Mouse (Mus musculus): ENCODE data around the gene Palmd.

Palmd gene

GRCm38 (mm10) chr3:116968540-116968997 is at the start of gene Palmd:
TSS of gene Palmd (minus strand) at chr3:116968987.
- DNase-seq (ENCODE audit: low read depth): no peak

- DNase-seq (ENCODE audit: low read depth): no peak
Measured at GRCm38 (mm10) chr3:117010182-117010581, 41.4 kb upstream of the Palmd start.

GRCm38 (mm10) chr3:117007340-117007739 is 38.6 kb upstream of the Palmd start:
- DNase-seq (ENCODE audit: low read depth): no peak

DNA sequence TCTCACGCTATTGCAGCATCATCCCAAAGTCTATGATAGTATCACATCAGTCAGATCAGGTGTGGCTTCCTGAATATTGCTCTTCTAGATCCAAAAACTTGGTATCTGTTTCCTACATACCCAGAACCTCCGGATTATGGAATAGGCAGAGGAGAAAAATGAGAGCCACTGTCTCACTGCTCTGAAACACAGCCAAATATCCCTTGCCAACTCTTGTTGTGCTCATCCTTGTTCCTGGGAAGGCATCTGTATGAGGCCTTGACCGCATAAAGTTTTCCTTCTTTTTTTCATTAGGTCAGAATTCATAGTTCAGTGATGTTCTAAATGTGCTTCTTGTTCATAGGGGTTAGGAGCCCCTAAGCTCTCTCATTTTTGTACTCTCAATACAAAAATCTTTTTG is 37.8 kb upstream of the Palmd start:
- DNase-seq (ENCODE audit: low read depth): no peak

- no peak for DNase-seq (ENCODE audit: low read depth)
Measured at GRCm38 (mm10) chr3:117003379-117003778, 34.6 kb upstream of the Palmd start.

DNA sequence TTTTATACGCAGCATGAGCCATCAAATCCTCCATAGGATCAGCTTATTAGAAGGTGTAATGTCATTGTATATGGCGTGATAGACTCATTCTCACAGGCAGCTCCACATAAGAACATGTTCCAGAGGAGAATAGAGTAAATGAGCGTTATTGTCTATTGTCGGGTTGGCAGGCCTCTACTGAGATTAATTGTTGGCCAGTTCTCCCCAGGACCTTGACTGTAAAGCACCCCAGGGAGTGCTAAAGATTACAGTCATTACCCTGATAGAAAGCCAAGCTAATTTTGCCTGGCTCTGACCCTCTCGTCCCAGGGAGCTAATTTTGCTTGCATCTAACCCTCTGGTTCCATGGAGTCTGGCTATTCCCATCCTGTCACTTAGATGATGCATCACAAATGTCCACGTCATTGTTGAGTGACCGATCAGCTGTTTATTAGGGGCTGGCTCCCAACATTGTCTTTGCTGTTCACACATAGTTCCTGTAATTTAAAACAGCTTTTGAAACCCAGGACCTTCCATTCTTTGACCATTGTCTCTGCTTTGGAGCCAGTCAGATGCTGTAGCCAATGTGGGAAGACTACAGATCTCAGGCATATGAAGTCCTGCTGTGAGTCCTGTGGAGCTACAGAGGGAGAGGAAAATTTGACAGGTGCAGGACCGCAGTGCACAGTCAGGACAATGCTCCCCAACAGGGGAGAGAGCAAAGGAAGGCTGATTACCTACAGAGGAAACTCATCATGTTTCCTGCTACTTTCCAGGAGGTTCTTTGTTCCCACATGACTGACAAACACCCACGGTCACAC is 33.1 kb upstream of the Palmd start:
- DNase-seq (ENCODE audit: low read depth): no peak

DNA sequence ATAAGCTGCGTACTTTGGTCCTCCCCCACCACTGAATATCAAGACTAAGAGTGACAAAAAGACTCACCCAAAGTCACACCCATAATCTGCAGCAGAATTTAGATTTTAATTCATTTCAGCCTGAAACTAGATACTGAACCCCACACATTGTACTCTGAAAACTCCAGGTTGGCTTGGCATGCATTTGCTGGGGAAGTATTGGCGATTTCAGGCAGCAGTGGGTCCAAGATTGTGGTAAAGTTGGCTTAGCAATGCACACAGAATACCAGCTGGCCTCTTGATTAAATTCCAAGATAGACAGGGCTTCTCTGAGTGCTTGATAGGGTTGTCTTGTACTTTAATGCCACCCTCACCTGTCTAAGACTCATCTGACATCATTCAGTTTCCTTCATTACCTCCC is 24.2 kb upstream of the Palmd start:
- DNase-seq (ENCODE audit: low read depth): peak; percentile 63

- no peak for DNase-seq (ENCODE audit: low read depth)
Measured at GRCm38 (mm10) chr3:116991180-116991579, 22.4 kb upstream of the Palmd start.

DNA sequence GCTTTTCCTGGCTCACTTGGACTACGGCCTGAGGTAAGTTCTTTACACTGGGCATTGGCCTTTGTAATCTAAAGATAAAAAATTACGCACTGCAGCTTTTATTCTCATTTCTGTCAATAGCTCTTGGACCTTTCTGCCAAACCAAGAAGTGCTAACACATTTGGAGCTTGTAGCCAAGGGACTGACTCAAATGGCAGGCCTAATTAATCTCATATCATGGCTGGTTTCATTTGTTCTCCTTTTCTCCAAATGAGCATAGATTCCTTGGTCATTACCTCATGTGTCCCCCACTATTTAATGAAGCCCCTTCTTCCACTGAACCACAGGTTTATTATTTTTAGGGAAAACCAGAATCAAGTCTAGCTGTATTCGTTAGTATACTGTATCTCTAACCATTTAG is 19.4 kb upstream of the Palmd start:
- no peak for DNase-seq (ENCODE audit: low read depth)

DNA sequence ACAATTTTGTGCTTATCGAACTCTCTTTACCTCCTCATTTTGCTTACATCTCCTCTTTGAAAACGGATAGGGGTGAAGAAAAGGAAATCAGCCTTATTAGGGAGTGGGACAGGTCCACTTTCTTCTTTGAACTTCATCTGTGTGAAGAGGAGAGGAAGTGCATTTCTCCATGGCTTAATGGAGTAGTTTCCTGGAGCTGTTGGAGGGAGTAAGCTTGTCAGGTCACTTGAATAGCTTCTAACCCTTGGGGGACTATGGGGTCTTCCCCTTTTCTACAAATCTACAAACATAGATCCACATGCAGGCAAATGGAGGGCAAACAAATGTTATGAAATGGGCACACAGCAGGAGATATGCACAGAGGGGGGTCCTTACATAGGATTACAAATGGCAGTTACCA is 17.7 kb upstream of the Palmd start:
- DNase-seq (ENCODE audit: low read depth): no peak

GRCm38 (mm10) chr3:116985741-116986140 is 17.0 kb upstream of the Palmd start:
- no peak for DNase-seq (ENCODE audit: low read depth)

GRCm38 (mm10) chr3:116985042-116985455 is 16.3 kb upstream of the Palmd start:
- DNase-seq (ENCODE audit: low read depth): no peak

DNA sequence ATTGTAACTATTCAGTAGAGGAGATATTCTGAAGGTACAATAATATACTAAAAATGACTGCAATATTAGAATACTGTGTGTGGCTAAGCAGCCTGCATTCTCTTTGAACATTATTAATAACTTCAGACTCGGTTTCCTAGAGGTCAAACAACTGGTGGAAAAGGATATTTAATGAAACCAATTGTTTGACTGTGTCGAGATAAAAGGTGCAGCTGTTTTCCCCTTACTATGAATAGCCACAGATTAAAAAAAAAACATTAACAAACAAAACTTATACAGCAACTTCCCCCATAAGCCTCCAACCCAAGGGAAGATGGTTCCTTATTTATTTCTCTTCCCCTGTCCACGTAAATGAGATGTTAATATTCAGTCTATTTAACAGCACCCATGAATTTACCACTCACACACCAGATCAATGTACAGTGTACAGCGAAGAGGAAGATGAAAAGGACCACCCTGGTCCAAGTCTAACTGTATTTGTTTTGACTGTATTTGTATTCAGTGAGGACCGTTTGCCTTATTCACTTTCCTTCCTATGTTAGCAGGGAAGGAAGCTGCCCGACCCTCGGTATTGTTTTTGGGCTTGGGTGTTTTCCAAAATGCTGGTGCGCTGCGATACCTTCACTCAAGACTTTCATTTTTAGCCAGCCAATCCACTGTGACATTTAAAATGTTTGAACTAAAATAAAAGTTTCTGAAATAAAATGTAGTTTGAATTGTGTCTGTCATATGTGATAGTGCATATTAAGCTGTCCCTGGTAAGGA is 13.2 kb upstream of the Palmd start:
- no peak for DNase-seq (ENCODE audit: low read depth)

DNA sequence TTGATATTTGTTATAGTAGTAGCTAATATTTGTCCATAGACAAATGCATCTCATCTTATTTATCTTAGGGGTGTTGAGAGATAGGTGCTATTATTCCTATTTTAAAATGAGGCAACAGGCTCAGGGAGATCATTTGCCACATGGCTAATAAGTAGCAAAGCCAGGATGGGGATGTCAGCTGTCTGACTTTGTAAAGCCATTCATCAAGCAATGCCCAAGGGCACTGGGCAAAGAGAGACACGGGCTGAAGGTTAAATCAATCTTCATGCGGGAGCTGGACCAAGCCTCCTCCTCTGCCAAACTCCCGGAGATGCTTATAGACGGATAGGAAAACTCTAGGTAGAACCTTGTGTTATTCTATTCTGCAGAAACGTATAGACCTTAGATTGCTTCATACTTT is 999 bp upstream of the Palmd start:
- DNase-seq (ENCODE audit: low read depth): no peak

DNA sequence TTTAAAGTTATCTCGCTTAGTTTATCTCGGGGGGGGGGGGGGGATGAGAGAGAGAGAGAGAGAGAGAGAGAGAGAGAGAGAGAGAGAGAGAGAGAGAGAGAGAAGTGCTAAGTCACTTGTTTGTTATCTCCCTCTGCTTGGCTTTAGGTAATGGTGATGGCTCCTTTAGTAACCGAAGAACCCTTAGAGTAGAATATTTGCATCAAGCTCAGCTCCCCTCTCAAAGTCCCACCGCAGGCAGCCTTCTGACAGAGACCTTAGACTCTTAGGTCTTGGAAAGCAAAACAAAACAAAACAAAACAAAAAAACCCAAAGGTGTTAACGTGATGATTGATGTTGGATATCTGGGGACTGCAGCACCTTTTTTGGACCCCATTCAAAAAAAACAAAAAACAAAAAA is 216 bp upstream of the Palmd start:
- no peak for DNase-seq (ENCODE audit: low read depth)

DNA sequence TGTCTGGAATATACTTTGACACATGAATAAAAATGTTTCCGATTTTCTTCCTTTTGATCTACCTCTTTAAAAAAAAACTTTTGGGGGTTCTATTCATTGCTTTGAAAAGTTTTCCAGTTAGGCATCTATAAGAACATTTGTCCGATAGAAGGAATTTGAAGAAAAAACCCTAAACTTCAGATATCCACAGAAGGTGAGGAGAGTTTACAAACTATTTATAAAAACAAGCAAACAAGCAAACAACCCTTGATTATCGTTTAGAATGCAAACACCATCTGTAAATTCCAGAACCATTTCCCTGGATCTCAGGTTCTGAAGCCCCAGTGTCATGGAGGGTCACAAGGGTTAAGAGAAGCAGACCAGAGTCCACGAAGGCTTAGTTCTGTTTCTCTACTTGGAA is 820 bp downstream of the Palmd start, which contains the start of gene 4930455H04Rik:
Gene 4930455H04Rik, plus strand, starts transcription at position 301 of the 400 bp plus-strand sequence.
- no peak for DNase-seq (ENCODE audit: low read depth)

DNA sequence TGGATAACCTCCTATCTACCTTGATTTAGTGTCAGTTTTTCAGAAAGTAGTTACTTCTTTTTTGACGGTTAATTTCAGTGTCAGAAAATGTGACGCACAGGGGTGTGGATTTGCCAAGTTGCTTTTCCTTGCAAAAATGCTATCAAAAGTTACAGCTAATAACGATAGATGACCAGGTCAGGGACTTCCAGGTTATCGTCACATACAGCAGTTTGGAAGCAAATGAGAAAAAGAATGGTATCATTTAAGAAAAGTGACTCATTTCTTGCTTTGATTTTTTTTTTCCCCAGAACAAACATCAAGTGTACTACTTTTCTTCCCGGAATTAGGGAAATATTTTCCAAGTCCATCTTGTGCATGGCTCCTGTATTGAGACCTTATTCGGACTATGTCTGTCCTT is 1.4 kb downstream of the Palmd start:
- DNase-seq (ENCODE audit: low read depth): no peak

- no peak for DNase-seq (ENCODE audit: low read depth)
Measured at GRCm38 (mm10) chr3:116966800-116967199, 2.0 kb downstream of the Palmd start.

- DNase-seq (ENCODE audit: low read depth): no peak
Measured at GRCm38 (mm10) chr3:116966225-116966624, 2.6 kb downstream of the Palmd start.

GRCm38 (mm10) chr3:116964426-116964825 is 4.4 kb downstream of the Palmd start:
- peak; percentile 79 for DNase-seq (ENCODE audit: low read depth)

DNA sequence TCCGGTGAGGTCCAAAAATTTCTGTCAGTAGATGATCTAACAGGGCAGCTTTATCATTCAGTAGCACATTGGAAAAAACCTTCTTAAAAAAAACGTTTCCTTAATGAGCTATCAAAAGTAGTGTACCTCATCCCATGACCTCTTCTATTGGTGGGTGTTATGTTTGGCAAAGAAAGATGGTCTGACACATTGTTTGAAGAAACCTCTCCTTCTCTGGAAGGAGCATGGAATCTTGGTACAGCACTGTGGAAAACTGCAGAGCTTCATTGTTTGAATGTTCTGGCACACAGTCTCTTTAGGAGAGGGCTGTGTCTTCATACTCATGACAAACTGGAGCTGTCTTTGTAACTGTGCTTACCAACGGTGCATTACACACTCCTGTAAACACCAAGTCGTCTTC is 5.6 kb downstream of the Palmd start:
- no peak for DNase-seq (ENCODE audit: low read depth)

GRCm38 (mm10) chr3:116961354-116962142 is 7.2 kb downstream of the Palmd start:
- no peak for DNase-seq (ENCODE audit: low read depth)

Measured in fibroblast of lung, adult 2 months (primary cell).